Mouse (Mus musculus): ENCODE measurements around the gene Tmem184a. TPM values are rescaled to one million over a fixed set of nuclear protein-coding genes. Genes with fewer than 3 reads are reported as not detected.
A peak's percentile ranks its signal among the peaks of the same experiment; 100 is the strongest.

Gene Tmem184a
- 1 to 10 TPM in 1 of 2 experiments, under 1 TPM in 1; 0.33 to 1.3 TPM for total RNA-seq (2021)
- long read RNA-seq, experiment 1, partial matches to known transcripts: 0 of 1 reads
- long read RNA-seq, experiment 1, other reads (novel, unspliced or antisense): 1 of 1 reads
- long read RNA-seq, experiment 2: 0 reads

DNA sequence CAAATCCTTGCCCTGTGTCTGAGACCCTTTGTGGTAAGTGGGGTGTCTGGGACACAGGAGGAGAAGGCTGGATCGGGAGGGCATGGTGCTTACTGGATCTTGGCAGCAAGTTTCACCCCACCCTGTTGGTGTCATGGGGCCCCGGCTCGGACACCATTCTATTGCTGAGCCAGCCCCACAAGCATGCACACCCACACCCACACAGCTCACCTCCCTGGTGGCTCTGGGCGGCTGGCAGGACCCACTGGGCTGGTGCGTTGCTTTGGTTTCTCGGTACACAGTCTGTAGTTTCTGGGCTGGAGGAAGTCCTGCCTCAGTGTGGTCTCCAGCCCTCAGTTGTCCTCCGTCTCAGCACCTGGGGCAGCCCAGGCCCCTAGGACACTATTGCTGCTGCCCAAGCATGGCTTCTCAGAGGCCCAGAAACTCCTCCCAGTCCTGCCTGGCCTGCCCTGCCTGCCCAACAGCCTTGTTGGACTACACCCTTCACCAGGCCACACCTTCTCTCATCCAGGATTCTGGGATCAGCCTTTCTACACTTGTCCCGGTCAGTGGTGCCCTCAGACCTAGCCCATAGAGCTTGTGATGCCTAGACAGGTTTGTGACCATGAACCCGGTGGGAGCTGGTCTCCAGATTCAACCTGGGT lies at the start of gene Tmem184a:
Tmem184a (minus strand) TSS at position 380 of the 644 bp plus-strand sequence.
- DNase-seq (ENCODE audit: low spot score in 2 of 2): no peak

DNA sequence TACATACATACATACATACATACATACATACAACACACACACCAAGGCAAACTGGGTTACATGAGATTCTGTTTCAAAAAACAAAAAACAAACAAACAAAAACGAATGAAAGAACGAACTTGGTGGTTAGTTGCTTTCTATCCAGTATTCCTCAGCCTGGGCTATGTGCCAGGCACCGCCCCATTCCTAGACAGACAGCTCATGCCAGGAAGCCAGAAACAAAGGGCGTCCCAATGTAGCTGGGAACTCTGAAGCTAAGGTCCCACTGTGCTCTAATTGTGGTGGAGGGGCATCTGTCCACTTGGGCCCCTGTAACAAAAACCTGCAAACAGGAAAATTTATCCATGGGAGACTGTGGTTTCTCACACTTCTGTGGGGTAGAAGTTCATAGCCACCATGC lies 43.0 kb upstream of the Tmem184a start:
- DNase-seq (ENCODE audit: low spot score in 2 of 2): peak; percentile 49 to 59

DNA sequence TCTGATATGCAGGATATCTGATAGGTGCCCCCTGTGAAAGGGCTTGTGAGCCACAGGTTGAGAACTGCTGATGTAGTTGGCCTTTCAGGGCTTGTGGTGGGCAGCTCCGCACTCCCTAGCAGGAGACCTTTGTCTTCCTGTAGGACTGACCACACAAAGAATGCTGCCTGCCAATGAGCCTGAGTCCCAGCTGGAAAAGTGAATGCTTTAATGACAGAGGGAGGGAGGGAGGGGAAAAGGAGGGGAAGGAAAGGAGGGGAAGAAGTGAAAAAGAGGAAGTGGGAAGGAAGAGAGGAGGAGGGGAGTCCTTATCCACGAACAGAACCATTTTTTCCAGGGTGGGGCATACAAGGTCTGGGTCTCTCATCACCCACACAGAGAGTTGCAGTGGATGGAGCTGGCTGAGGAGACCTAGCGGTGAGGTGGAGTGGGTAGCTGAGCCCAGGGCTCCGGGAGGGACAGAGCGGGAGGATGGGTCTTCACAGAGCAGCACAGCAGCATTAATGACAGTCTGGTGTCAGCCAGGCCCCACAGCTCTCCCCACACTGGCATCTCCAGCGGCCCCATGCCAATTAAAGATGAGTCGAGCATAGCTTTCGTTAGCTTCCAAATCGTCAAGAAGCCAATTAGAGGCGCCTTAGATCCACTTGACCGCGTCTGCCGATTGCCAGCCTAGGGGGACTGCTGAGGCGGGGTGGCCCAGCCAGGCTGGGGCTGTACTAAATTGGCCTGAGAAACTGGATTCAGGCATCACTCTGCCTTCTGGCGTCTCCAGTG lies 40.8 kb upstream of the Tmem184a start:
- no peak for DNase-seq (ENCODE audit: low spot score in 2 of 2)

DNA sequence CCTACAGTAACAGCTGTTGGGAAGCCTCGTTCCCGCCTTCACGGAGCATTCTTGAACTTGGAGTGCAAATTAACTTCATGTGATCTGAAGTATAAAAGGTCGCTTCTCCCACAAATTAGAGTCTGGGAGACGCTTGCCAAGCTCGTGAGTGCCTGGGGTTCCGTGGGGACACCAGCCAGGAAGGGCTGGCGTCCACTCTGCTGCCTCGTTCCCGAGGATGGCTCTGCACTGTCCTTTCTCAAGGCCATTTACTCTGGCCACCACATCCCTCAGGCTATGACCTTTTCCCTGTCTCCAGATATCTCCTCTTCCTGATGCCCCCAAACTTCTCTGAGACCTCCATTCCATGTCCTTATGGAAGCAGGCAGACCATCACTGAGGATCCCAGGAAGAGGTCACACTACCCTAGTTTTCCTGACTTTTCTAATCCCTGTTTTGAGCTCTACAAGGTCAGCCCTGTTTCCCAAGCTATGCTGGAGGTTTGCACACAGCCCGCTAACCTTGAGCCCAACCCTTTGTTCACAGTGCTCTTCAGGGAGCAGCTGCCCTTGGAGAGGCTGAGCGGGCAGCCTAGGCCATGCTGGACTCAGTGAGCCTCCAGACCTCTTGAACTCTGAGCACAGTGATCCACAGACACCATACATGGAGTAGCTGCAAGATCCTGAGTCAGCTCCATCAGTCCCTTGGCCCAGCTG lies 30.1 kb upstream of the Tmem184a start:
- peak in 1 of 2 experiments; percentile 40 for DNase-seq (ENCODE audit: low spot score in 2 of 2)

DNA sequence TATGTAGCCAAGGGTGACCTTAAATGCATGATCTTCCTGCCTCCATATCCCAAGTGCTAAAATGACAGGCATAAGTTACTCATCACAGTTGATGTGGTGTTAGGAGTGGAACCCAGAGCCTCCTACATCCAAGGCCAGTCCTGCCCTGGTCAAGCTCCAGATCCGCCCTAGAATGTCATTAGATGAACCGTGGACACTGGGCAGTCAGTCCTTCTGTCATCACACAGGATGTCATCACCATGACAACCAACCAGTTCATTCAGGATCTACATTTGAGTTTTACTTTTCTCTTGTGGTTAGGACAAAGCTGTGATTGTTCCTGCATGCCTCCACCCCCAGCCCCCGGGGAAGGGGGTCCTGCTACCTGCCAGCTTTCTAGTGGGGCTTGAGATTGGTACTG lies 19.4 kb upstream of the Tmem184a start:
- no peak for DNase-seq (ENCODE audit: low spot score in 2 of 2)

DNA sequence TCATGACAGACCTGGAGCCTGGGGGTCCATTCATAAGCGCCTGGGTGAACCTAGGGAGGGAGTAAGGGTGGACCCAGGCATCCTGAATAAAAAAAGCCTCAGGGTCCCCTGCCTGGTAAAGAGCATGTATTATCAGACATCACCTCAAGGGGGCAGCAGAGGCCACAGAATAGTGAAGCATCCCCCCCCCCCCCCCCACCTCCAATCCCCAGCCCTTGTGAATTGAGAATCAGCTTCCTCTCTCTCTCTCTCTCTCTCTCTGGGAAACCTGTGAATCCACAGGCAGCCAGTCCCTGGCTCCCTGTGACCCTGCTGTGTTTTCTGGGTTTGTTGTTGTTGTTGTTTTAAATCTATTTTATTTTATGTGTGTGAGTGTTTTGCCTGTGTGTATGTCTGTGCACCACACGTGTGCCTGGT lies 18.8 kb upstream of the Tmem184a start:
- peak; percentile 68 to 69 for DNase-seq (ENCODE audit: low spot score in 2 of 2)

DNA sequence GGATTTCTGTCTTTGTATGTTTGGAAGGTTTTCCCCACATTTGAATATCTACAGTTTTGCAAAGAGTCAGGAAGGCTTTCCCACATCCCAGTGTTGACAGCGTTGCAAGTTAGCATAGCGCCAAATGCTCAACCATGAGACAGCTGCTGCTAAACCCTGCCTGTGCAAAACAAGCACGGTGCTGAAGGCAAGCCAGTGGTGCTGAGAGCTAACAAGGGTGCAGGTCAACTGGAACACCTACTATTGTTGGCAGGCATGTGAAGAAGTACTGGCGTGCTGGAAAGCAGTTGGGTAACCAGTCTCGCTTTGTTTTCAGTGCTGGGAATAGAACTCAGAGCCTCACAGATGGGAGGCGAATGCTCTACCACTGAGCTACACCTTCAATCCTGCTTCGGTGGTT lies 16.0 kb upstream of the Tmem184a start:
- DNase-seq (ENCODE audit: low spot score in 2 of 2): no peak

DNA sequence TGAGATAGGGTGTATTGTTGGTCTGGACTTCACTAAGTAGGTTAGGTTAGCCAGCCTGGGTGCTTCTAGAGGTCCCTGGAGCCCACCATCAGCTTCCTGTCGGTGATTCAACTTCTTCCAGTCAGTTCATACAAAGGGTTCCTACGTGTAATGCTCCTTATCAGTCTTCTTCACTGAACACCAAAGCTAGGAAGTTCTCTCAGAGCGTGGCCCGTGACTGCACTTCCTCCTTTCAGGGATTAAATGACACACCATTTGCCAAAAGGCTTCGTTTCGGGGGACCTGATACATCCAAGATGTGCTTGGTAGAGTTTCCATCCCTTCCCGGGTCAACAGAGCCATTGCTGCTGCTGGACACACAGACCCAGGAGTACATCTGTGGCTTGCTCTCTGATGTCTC lies 12.4 kb upstream of the Tmem184a start:
- no peak for DNase-seq (ENCODE audit: low spot score in 2 of 2)

DNA sequence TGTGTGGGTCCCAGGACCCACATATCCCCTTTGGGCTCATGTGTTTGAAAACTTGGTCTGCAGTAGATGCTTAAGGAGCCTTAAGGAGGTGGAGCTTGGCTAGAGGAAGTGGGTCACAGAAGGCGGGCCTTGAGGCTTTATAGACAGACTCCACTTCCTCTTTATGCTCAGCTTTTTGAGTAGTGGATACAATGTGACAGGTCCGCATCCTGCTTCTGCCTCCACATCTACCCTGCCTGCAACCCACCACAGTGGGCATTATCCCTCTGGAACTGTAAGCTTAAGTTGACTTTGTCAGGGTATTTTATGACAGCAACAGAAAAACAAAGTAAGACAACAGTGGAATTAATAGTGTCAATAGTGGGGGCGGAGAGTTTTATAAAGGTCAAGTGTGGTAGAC lies 11.0 kb upstream of the Tmem184a start:
- no peak for DNase-seq (ENCODE audit: low spot score in 2 of 2)

DNA sequence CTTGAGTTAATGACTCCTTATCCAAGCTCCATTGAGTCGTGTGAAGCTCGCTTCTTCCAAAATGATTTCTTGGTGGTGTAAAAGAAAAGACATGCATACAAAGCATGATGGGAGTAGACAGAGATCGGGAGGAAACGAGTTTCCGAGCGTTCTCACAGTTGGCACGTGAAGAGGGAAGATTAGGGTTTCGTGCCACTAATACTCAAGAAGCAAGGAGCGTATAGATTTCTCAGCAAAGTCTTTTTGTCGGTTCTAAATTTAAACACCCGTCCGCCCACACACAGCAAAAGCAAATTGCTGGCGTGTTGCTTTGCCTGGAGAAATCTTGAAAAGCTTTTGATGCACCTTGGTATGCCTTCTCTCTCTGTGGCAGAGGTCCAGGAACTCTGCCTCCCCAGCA lies 9.7 kb upstream of the Tmem184a start:
- DNase-seq (ENCODE audit: low spot score in 2 of 2): no peak

DNA sequence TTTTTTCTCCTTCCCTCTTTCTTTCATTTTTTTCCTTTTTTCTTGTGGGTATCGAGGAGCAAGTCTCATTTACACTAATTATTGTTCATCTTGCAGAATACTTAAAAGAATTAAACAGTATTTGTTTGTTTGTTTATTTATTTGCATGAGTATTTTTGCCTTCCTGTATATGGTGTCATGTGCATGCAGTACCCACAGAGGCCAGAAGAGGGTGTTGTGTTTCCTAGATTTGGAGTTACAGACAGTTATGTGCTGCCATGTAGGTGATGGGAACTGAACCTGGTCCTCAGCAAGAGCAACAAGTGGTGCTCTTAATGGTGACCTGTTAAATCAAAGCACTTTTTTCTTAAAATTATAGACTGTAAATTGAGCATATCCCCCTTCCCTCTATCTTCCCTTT lies 7.9 kb upstream of the Tmem184a start:
- DNase-seq (ENCODE audit: low spot score in 2 of 2): no peak

DNA sequence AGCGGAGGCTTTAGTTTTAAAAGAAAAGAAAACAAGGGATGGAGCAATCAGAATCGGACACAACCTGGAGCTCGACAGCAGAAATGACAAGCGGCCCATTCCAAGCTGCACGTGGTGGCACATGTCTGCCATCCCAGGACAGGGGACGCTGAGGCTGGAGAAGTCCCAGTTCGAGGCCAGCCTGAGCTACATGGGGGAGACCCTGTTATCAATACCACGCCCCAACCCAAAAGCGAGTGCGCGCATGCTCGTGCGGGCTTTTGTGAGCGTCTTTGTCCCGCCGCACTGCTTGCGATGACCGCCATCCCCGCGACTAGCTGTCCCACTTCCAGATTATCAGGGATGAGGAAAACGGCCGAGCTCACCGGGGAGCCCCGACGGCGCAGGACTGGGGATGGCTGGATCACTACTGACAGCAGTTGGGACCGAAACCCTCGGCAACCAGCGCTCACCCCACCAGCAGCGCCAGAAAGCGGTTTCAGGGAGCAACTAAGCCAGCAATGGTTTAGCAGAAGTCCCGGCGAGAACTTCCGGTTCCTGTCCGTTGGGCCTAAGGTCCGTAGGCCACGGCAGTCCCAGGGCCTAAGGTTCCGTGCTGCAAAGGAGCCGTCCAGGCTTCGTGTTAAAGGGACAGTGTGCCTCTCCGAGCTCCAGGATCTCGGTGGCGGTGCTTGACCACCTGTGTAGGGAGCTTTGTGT lies 6.8 kb upstream of the Tmem184a start, which contains the start of the genes Gm26938 and Psmg3:
Gm26938 (minus strand) TSS at position 51 of the 699 bp plus-strand sequence.
Psmg3 (minus strand) TSS at position 529 of the 699 bp plus-strand sequence.
- DNase-seq (ENCODE audit: low spot score in 2 of 2): peak; percentile 95

DNA sequence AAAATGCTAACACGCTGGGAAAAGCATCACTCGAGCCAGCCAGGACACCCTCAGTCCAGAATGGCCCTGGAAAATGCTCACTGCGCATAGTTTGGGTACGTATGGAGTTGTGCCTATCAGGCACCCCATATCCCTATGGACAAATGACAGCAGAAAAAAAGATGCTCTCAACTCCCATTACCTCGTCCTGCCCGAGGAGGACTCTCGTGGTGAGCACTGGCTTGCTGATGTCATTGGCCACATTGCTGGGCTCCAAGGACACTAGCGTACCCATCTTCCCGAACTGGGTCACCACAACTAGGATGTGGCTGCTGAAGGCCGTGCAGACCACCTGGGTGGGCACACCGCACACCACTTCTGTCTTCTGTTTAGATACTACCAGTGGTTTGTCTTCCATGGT lies 6.2 kb upstream of the Tmem184a start:
- DNase-seq (ENCODE audit: low spot score in 2 of 2): no peak

DNA sequence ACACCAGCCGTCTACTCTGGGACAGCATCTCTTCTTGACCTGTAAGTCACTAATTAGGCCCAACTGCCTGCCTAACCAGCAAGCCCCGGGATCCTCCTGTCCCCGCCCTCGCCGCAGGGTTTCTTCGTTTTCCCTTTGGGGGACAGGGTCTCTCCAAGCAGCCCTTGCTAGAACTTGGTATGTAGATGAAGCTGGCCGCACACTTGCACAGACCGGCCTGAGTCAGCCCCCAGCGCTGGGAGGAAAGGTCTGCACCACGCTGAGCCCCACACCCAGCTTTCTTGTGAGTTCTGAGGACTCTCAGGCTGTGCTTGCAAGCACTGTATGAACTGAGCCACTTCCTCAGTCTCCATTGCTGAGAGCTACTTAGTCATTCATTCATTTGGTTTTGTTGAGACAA lies 4.8 kb upstream of the Tmem184a start:
- DNase-seq (ENCODE audit: low spot score in 2 of 2): no peak

DNA sequence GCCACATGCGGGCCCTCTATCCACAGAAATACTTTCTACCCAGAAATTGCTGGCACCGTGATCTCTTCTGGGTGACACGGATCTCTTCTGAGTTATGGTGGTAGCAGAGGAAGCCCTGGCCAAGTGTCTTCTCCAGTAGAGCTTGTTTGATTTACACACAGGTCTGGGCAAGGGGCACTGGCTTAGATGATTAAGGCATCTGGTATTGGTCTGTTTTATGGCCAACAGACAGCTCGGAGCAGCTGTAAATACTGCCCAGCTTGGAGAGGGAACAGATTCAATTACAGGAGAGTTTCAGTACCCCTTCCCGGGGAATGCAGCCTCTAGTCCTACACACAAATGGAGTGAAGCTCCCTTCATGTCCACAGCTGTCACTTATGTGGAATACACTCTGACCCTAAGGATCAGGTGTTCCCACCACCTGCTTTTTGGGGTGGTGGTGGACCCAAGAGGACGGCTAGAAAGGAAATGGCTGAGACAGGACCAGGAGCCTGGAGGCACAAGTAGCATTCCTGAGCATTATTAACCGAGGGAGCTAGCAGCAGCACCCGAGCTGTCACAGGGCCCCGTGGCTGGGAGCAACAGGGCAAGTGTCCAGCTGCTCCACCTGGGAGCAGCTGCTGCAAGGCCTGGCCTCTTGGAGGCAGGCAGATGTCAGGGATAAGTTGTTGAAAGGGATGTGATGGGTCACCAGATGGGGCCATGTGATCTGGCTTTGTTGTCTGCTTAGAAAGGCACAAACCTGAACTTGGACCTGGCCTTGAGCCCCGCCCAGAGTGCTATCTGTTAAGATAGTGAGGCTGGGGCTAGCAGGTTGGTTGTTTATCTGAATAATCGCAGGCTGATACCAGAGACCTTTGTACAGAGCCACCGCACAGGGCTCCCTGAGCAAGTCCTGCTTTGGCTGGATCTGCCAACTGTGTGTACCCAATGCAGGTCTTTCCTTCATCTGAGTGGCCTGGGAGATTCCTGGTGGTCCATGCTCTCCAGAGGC lies 2.0 kb upstream of the Tmem184a start:
- no peak for DNase-seq (ENCODE audit: low spot score in 2 of 2)

DNA sequence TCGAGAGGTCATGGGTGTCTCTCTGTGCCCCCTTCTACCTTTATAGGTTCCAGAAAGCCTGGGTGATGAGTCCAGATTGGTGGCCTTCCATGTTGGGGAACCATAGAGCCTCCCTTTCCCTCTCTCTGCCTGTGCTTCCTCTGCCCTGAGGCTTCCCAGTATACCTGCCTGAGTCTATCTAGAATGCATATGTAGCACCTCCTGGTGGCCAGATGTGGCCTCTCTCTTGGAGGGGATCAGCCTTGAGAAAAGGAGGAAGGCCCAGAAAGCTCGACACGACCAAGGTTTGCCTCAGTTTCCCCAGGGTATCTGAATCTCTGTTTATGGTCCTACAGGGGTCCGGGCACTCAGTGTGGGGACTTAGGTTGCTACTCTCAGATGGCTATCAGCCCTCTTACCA lies 916 bp downstream of the Tmem184a start:
- DNase-seq (ENCODE audit: low spot score in 2 of 2): no peak

DNA sequence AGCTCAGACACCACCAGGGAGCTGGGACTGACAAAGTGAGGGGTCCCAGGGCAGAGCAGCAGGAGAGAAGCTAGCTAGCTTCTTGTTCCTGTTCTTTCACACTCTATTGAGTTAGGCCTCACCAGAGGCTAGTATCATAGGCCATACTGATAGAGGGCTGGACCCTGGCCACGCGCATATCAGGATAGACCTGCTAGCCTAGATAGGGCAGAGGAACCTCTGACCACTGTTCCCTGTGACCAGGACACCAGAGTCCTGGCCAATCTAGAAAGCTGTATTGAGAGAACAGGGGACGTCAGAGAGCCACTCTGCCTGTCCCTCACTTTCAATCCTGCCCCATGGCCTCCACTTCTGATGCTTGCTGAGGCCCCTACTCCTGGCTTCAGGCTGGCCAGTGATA lies 1.7 kb downstream of the Tmem184a start:
- DNase-seq (ENCODE audit: low spot score in 2 of 2): no peak

DNA sequence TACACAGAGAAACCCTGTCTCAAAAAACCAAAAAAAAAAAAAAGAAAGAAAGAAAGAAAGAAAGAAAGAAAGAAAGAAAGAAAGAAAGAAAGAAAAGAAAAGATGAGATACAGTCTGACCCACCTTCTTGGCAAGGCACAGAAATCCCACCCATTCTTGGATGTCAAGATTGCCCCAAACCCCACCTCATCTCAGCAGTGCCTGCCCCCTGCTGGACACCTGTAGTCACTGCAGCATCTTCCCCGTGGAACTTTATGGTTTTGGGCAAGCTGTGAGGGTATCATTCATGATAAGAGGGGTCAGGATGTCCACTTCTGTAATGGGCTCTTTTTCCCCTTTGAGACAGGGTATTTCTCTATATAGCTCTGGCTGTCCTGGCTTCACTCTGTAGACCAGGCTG lies 2.4 kb downstream of the Tmem184a start:
- DNase-seq (ENCODE audit: low spot score in 2 of 2): no peak

DNA sequence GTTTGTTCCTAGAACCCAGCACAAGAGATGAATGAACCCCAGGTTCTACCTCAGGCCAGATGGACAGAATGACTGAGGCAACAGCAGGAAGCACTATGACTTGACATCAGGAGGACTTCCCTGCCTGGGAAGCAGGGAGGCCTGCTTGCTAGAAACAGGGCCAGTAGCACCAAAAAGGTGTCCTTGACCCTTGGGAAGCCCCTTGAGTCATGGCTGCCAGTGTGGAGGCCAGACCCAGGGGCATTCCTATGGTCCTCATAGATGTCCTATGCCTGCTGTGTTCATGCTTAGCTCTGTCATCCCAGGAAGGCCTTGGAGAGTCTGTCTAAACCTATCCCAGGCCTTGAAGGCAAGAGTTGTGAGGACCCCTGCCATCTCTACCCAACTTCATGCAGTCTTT lies 3.3 kb downstream of the Tmem184a start:
- DNase-seq (ENCODE audit: low spot score in 2 of 2): no peak

DNA sequence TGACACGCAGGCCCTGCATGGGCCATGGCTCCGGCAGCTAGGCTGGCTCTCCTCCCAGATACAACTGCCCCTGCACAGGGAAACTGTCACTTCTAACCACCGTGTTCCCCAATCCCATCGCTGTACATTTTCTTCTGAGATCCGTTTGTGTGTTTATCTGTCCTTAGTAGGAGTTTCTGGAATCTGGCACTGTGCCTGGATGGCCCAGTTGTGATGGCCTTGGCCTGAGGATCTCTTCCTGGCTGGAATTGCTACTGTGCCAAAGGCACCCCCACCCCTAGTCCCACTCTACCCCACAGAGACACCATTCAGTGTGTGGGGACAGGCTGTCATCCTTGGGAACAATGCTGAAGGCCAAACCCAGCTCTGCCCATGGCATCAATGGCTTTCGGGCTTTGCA lies 3.8 kb downstream of the Tmem184a start:
- DNase-seq (ENCODE audit: low spot score in 2 of 2): peak in 1 of 2 experiments; percentile 12

Data from adrenal gland, adult 18-20 months (tissue).